Mouse (Mus musculus) lung, embryonic 14.5 days (tissue): ENCODE measurements at regions not wholly inside any gene's neighbourhood (a gene's known extent, or its start where the extent isn't known, plus 50 kb on each side); places are given as distances from the start of the nearest gene placed in this dataset.

Experiments used
- ATAC-seq: fragments of 200-750 bp; cut with Nextera tagmentation; 2 replicates; pipeline ENCODE4 v1.8.0; 2017; ENCODE audit warnings: mild to moderate bottlenecking, moderate TSS enrichment, moderate library complexity; ENCODE audit not compliant: insufficient read depth
- DNase-seq: peaks from one replicate; pipeline ENCODE4 v3.0.0-alpha.2; 2015
- H3K27ac ChIP-seq: fragments of 300-500 bp; sonication (generic); 2 replicates; pipeline ENCODE4 v1.5.1; 2014; ENCODE audit warnings: low read depth, mild to moderate bottlenecking, moderate library complexity
- H3K27me3 ChIP-seq: fragments of 300-500 bp; sonication (generic); 2 replicates; pipeline ENCODE4 v1.6.1; 2014; ENCODE audit warnings: low read length, control low read depth; ENCODE audit not compliant: insufficient read depth
- H3K36me3 ChIP-seq: fragments of 300-500 bp; sonication (generic); 2 replicates; pipeline ENCODE4 v1.6.1; 2014; ENCODE audit warnings: control low read depth; ENCODE audit not compliant: insufficient read depth
- H3K4me1 ChIP-seq: fragments of 300-500 bp; sonication (generic); 2 replicates; pipeline ENCODE4 v1.6.1; 2014; ENCODE audit warnings: antibody characterized with exemption, control low read depth; ENCODE audit not compliant: insufficient read depth
- H3K4me2 ChIP-seq: fragments of 300-500 bp; sonication (generic); 2 replicates; pipeline ENCODE4 v1.6.1; 2014; ENCODE audit warnings: mild to moderate bottlenecking
- H3K4me3 ChIP-seq: fragments of 300-500 bp; sonication (generic); 2 replicates; pipeline ENCODE4 v1.5.1; 2014; ENCODE audit warnings: low read depth, low read length
- H3K9ac ChIP-seq: fragments of 300-500 bp; sonication (generic); 2 replicates; pipeline ENCODE4 v1.6.1; 2014
- H3K9me3 ChIP-seq: fragments of 300-500 bp; sonication (generic); 2 replicates; pipeline ENCODE4 v1.6.1; 2016; ENCODE audit warnings: low read depth, low read length, control low read depth
- CTCF ChIP-seq: IDR thresholded peaks from 2 replicates; pipeline ENCODE4 v1.5.1; 2016; ENCODE audit warnings: antibody characterized with exemption, low read depth
- WGBS: fragments of 180-500 bp; shearing (Covaris S2); extraction: QIAGEN DNeasy Blood & Tissue Kit; methylation state at CpG from one replicate; pipeline ENCODE4 v1.1.7; 2014; 5-methylcytosine and 5-hydroxymethylcytosine counted together

- DNase-seq (peak; percentile 77), ATAC-seq (peak; percentile 91)
- Histone ChIP-seq H3K36me3 (no peaks in the 10 kb centered on the region), H3K27me3 (no peaks in the 10 kb centered on the region), H3K9me3 (no peaks in the 10 kb centered on the region), H3K27ac (no peak overlapping the region), H3K4me3 (no peak overlapping the region), H3K4me2 (no peak overlapping the region), H3K4me1 (no peaks in the 10 kb centered on the region; the same call in 1 of the 2 replicates), H3K9ac (no peak overlapping the region)
- no peak for TF ChIP-seq CTCF
- 26% methylated on average over 9 of the region's 9 CpGs for WGBS
Measured at GRCm38 (mm10) chr6:4811181-4811775, 64.2 kb downstream of the Peg10 start.

GRCm38 (mm10) chr6:4813206-4813605 lies 66.1 kb downstream of the Peg10 start:
- H3K4me3 ChIP-seq = no peak overlapping the region
- no peak for TF ChIP-seq CTCF
- peak; percentile 81 for ATAC-seq
- H3K9me3 ChIP-seq = no peaks in the 10 kb centered on the region
- DNase-seq = peak; percentile 82
- H3K27ac ChIP-seq = no peak overlapping the region
- 23% methylated on average over 3 of the region's 3 CpGs for WGBS
- no peaks in the 10 kb centered on the region for H3K36me3 ChIP-seq
- H3K27me3 ChIP-seq = no peaks in the 10 kb centered on the region
- H3K4me2 ChIP-seq = no peak overlapping the region
- H3K9ac ChIP-seq = no peak overlapping the region
- H3K4me1 ChIP-seq = no peaks in the 10 kb centered on the region; the same call in 1 of the 2 replicates

GRCm38 (mm10) chr6:4816856-4817255 lies 69.8 kb downstream of the Peg10 start:
- no peak for TF ChIP-seq CTCF
- H3K9ac ChIP-seq = no peak overlapping the region
- no peak overlapping the region for H3K4me2 ChIP-seq
- 57% methylated on average over 3 of the region's 3 CpGs for WGBS
- H3K4me3 ChIP-seq = no peak overlapping the region
- H3K27ac ChIP-seq = no peak overlapping the region
- H3K36me3 ChIP-seq = no peaks in the 10 kb centered on the region
- ATAC-seq = no peak
- no peaks in the 10 kb centered on the region for H3K9me3 ChIP-seq
- no peaks in the 10 kb centered on the region for H3K27me3 ChIP-seq
- no peak for DNase-seq
- no peaks in the 10 kb centered on the region; the same call in 1 of the 2 replicates for H3K4me1 ChIP-seq

- ATAC-seq = no peak
- WGBS = 44% methylated on average over 1 of the region's 1 CpGs
- no peak for TF ChIP-seq CTCF
Measured at GRCm38 (mm10) chr6:4841241-4841640, 61.5 kb upstream of the Ppp1r9a start.

GRCm38 (mm10) chr6:4849747-4850146 lies 53.0 kb upstream of the Ppp1r9a start:
- Histone ChIP-seq H3K36me3 (no peaks in the 10 kb centered on the region), H3K27me3 (no peaks in the 10 kb centered on the region), H3K27ac (no peak overlapping the region), H3K9me3 (no peaks in the 10 kb centered on the region), H3K4me2 (no peak overlapping the region), H3K4me3 (no peak overlapping the region), H3K9ac (no peak overlapping the region), H3K4me1 (no peaks in the 10 kb centered on the region)
- ATAC-seq = no peak
- WGBS = 59% methylated on average over 3 of the region's 3 CpGs
- no peak for DNase-seq
- no peak for TF ChIP-seq CTCF

More at GRCm38 (mm10) chr6:4841241-4841640, 61.5 kb upstream of the Ppp1r9a start:
- Histone ChIP-seq H3K36me3 (no peaks in the 10 kb centered on the region), H3K4me1 (no peaks in the 10 kb centered on the region), H3K27me3 (no peaks in the 10 kb centered on the region), H3K9ac (no peak overlapping the region), H3K9me3 (no peaks in the 10 kb centered on the region), H3K27ac (no peak overlapping the region), H3K4me2 (no peak overlapping the region), H3K4me3 (no peak overlapping the region)
- no peak for DNase-seq

- no peaks in the 10 kb centered on the region for H3K4me1 ChIP-seq
- no peaks in the 10 kb centered on the region for H3K36me3 ChIP-seq
- no peak overlapping the region for H3K9ac ChIP-seq
- no peak for TF ChIP-seq CTCF
- no peak overlapping the region for H3K27ac ChIP-seq
- ATAC-seq = no peak
- no peak overlapping the region for H3K4me2 ChIP-seq
- DNase-seq = no peak
- H3K9me3 ChIP-seq = no peaks in the 10 kb centered on the region
- H3K4me3 ChIP-seq = no peak overlapping the region
- no peaks in the 10 kb centered on the region for H3K27me3 ChIP-seq
- 45% methylated on average over 5 of the region's 5 CpGs for WGBS
Measured at GRCm38 (mm10) chr6:4851040-4851439, 51.7 kb upstream of the Ppp1r9a start.
